Mouse (Mus musculus) cerebellum, postnatal 25 days (tissue): ENCODE measurements at regions not wholly inside any gene's neighbourhood (a gene's known extent, or its start where the extent isn't known, plus 50 kb on each side); places are given as distances from the start of the nearest gene placed in this dataset.
A peak's percentile ranks its signal among the peaks of the same experiment; 100 is the strongest.

Experiments
- DNase-seq, 2 experiments: peaks; one replicate each; pipeline ENCODE4 v3.0.0; 2021; ENCODE audit warnings: mixed read lengths in 2 of 2

DNA sequence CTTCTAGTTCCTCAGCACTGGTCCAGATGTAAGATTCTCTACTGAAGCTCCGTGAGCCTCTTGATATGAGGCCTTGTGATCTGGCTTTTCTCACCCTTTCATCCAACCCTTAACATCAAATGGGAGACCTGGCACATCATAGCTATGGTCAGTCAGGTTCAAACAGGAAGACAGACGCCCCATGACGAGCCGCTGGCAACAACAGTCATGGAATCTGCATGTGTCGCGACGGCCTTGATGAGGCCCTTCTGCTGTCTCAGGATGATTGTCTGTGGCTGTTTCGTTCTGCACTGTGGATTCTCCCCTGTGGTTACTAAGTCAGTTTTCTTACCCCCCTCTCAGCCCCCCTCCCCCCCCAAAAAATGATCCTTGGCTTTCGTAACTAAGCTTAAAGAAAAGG lies 144.9 kb downstream of the Ndfip2 start:
- no peak for DNase-seq

DNA sequence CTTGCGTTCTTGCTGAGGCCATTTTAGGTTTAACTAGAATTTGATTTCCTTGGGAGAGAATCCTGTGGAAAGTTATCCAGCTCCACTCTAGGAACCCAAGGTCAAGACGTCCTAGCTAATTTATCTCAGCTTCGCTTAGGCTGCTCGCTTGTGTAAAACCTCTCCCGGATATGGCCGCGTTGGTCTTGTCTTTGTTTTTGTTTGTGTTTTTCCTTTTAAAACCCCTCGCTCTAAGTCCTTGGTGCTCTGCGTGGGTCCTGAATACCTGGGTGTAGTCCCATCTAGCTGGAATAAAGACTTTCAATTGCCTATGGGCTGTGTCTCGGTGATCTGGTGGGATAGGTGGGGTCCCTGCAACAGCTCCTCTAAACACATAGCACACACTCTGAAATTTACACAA lies 144.2 kb downstream of the Ndfip2 start:
- DNase-seq, result no peak

DNA sequence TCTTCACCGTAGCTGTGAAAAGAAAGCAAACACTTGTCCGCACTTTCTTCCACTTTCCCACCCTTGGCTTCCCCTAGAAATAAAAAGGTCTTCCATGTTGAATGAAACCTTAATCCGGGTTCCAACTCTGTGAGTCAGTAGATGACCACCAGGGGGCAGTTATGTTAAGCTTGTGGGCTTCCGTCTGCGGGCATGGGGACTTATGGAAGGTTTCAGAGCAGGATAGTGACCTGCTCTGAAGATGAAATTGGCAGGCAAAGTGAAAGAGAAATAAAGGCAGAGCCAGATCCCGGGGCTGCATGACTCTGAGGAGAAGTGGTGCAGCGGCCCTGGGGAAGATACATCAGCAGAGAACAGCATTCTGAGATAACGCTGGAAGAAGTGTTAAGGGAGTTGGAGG lies 139.1 kb downstream of the Ndfip2 start:
- DNase-seq, result peak; percentile 70 to 85

DNA sequence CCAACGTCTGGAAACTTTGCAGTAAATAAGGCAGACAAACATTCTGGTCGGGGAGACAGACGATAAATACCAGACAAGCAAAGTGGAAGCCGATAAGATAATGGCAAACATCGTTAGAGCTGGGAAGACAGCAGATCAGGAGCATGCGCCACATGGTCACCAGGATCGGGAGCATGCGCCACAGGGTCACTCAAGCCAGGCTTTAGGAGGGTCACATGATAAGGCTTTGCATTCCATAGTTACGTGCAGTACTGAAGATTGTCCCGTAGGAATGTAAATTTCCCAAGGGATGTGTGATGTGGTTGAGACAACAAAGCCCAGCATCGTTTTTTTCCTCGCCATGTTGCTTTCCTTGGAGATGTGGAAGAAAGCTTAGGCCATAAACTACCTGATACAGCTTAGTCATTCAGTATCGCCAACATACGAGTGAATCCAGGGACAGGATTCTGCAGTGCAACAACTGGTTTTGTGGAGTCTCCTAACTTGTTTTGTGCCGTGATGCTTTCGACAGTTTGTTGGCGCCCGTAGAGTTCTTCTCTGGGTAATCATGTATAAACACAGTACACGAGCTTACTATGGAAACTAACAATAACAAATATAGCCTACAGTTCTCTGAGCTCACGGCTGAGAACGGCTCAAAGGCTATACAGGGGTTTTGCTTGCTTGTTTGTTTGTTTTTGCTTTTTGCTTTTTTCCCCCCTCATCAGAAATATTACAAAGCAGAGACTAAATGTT lies 133.9 kb downstream of the Ndfip2 start:
- DNase-seq, result no peak

DNA sequence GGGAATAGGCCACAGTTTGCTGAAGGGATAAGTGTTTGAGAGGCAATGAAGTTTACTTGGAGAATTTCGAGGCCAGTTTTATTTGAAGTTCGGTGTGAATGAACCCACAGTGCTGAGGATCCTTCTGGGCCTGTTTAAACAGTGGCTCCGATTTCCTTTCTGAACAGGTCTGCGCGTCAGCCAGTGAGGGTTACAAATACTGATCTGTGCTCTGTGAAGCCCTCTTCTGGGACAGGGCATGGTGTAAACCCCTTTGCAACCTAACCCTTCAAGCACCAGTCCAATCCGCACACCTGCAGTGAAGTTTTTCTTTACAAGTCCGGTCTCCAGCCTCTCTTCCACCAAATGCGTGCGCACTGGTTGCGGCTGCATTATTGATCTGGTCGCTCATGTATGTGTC lies 133.1 kb downstream of the Ndfip2 start:
- DNase-seq, result no peak

DNA sequence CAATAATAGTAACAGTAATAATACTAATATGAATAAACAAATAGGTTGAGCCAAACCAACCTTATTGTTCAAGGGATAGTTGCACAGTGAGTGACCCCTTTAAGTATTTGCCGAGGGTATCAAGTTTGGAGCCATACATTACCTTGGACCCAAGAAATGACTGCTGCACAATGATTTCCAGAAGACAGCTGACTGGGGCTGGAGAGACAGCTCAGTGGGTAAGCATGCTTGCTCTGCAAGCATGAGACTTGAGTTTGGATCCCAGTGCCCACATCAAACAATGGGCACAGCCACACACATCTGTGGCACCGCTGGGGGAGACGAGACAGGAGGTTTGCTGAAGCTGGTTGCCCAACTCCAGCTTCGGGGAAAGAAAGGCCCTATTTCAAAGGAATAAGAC lies 126.7 kb downstream of the Ndfip2 start:
- no peak for DNase-seq

DNA sequence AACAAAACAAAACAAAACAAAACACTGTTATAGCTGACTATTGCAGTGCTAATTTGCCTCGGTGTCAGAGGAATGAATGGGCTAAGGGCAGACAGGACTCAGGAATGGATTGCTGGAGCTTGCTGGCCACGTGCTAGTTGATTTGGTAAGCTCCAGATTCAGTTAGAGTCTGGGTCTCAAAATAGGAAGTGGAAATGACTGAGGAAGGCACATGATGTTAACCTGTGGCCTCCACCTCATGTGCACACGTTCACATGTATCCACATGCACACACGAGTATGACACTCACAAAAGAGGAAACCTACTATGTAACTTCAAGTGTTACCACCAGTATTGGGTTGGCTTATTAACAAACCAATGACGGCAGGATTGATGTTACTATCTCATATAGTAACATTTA lies 125.0 kb downstream of the Ndfip2 start:
- no peak for DNase-seq

DNA sequence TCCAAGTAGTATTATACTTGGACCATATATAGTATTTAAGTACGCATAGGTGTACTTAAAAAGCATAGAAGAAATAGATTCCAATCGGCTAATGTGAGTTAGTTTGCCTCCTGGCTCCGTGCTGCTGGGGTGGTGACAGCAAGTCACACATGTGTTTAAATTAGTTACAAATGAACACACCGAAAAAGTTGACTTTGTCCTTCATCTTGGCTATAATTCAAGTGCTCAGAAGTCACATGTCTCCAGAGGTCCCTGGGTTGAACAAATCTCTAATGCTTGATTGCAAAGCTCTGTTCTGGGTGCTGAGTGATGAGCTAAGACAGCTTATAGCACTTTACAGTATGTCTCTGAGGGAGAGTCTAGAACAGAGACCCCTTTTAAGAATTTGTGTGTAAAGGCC lies 121.7 kb downstream of the Ndfip2 start:
- DNase-seq, result no peak

DNA sequence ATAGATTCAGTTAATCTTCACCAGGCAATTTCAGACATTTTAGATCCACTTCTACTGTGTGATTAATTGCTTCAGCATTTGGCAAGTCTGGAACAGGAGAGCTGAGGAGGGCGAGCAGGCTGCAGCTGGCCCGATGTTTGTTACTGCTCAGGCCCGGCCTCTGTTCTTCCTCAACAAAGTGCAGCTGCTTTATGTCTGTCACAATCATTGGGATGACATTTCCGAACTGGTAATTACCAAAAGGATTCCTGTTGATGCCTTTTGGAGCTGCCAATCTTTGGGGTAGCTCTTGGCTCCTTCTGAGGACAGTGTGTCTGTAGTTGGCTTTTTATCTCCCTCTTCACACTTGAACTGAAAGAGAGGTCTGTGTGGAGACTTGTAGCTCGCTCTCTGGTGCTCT lies 119.4 kb downstream of the Ndfip2 start:
- DNase-seq, result no peak

DNA sequence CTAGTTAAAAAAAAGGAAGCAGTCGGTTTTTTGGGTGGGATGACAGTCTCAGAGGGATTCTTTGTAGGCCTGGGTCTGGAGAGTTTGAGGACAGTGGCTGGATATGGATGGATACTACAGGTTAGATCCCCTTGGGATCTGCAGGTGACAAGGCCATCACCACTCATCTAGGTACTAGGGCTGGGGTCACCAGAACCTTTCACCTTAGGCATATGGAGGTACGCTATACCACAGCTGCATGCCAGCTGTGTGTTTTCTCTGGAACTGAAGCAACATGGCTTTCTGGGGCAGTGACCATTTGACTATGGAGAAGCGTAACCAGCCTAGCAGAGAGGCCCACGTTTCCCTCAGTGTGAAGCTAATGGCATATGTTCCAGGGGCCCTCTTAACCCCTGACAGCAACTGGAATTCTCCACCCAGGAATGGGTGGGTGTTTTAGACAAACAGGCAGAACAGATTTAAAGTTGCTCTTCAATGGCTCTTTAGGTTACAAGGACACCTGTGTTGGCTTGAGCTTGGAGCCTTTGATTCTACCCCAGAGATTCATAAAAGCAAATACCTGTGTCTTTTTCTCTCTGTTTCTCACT lies 118.8 kb downstream of the Ndfip2 start:
- DNase-seq, result no peak

DNA sequence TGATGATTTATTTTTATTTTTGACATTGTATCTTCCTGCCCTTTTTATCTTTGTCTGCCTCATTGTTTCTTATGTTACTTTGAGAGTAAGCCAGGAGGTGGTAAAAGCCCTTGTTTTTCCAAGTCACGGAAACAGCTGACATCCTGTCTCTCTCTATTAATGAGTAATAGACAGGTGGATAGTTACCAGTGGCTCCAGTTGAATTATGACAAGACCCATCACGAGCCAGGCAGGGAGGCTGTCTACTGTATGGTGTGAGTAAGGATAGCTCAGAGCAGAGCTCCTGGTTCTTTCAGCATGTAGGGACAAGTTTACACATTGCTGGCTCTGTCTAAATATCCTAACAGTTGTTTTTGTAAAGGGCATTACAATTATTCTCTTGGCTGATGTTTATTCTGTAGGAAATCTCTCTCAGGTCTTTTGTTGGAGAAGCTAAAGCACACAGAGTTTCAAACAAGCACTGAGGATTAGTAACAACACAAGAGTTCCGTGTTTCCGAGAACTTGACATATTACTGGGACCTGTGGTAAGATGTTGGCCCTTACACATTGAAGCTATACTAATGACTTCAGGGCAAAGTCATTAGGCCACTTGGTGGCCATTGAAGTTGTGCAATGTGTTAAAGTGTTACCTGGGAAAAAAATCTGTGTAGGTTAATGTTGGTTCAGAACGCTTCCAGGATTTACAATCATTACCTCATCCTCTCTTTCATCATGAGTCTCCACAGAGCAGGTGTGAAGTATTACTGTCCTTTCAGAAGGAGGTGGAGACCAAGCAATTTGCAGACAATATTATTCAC lies 111.5 kb downstream of the Ndfip2 start:
- no peak for DNase-seq

DNA sequence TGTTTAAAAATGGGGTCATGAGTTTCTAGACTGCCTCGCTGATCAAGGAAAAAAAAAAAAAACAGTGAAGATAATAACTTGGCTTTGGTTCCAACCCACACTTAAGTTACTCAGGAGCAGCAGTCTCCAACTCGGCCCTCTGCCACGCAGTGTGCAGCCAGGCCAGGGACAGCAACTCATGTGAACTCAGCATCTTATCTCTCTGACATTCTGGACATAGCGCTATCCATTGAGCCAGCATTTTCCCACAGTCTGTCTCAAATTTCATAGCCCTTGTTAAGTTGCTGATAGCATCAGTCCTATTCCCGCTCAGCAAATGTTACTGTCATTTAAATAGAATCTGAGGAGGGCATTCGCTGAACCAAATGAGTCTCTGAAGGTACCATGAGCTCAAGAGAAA lies 102.2 kb downstream of the Ndfip2 start:
- DNase-seq, result no peak

DNA sequence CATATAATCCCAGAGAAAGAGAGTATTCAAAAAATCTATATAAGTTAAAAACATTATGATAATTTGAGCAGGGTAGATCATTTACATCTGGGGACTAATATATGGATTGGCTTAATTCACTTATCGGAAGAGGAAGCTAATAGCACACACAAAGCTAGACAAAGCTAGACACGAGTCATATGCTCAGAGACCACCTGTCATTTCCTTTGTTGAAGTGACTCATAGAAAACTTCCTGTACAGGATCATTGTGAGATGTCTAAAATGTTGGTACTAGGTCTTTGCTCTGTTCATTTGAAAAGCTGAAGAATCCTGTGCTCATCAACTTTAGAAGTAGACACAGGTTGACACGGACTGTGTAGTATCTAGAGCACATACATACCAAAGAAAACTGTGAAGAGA lies 101.5 kb downstream of the Ndfip2 start:
- no peak for DNase-seq
